Mouse (Mus musculus) heart, embryonic 16.5 days (tissue): ENCODE data around the gene Gm5965. TPM values are rescaled to one million over a fixed set of nuclear protein-coding genes. Genes with fewer than 3 reads are reported as not detected.

Experiments
- ATAC-seq: fragments of 200-750 bp; cut with Nextera tagmentation; replicated peaks from 2 replicates; pipeline ENCODE4 v1.8.0; 2017; ENCODE audit warnings: moderate number of reproducible peaks; ENCODE audit not compliant: insufficient read depth, low FRiP score; ENCODE audit errors: extremely low read depth
- H3K27ac ChIP-seq: fragments of 300-500 bp; sonication (generic); 2 replicates; pipeline ENCODE4 v1.5.1; 2014; ENCODE audit warnings: mild to moderate bottlenecking, low read length, control low read depth, moderate library complexity
- H3K27me3 ChIP-seq: fragments of 300-500 bp; sonication (generic); 2 replicates; pipeline ENCODE4 v1.6.1; 2014; ENCODE audit warnings: low read length, mixed read lengths; ENCODE audit not compliant: control insufficient read depth, insufficient read depth
- H3K36me3 ChIP-seq: fragments of 300-500 bp; sonication (generic); 2 replicates; pipeline ENCODE4 v1.6.1; 2014; ENCODE audit not compliant: control insufficient read depth, insufficient read depth
- H3K4me1 ChIP-seq: fragments of 300-500 bp; sonication (generic); 2 replicates; pipeline ENCODE4 v1.6.1; 2014; ENCODE audit warnings: low read length, mixed read lengths; ENCODE audit not compliant: control insufficient read depth, insufficient read depth
- H3K4me2 ChIP-seq: fragments of 300-500 bp; sonication (generic); 2 replicates; pipeline ENCODE4 v1.6.1; 2014; ENCODE audit warnings: low read depth, mild to moderate bottlenecking, control low read depth, low read length
- H3K4me3 ChIP-seq: fragments of 300-500 bp; sonication (generic); 2 replicates; pipeline ENCODE4 v1.5.1; 2014; ENCODE audit warnings: mild to moderate bottlenecking, control low read depth, low read length
- H3K9ac ChIP-seq: fragments of 300-500 bp; sonication (generic); 2 replicates; pipeline ENCODE4 v1.6.1; 2014; ENCODE audit warnings: low read length, control low read depth
- H3K9me3 ChIP-seq: fragments of 300-500 bp; sonication (generic); replicated peaks from 2 replicates; pipeline ENCODE4 v1.6.1; 2016; ENCODE audit warnings: low read length; ENCODE audit not compliant: control insufficient read depth
- WGBS: fragments of 180-500 bp; shearing (Covaris S2); extraction: QIAGEN DNeasy Blood & Tissue Kit; methylation state at CpG from one replicate; pipeline ENCODE4 v1.1.7; 2014; 5-methylcytosine and 5-hydroxymethylcytosine counted together
- polyA plus RNA-seq: library from polyadenylated mRNA; unstranded; fragments of >200 nt; fragmentation: Nextera tagmentation; extraction: Ambion mirVana; gene quantifications from 2 replicates; pipeline ENCODE4 v1.2.1, GENCODE M21; 2015

The Gm5965 gene
- polyA plus RNA-seq, 1 experiment from 2014 or later, result not detected

GRCm38 (mm10) chr16:88811827-88812226, 34.1 kb downstream of the Gm5965 start, which contains the start of gene Gm20741:
Gene Gm20741, minus strand, starts transcription at chr16:88812220.
- Histone ChIP-seq H3K36me3 (no peaks in the 10 kb centered on the region), H3K4me1 (no peaks in the 10 kb centered on the region), H3K4me2 (no peak within 1 kb of the TSS), H3K4me3 (no peak within 1 kb of the TSS), H3K9me3 (no peaks in the 10 kb centered on the region), H3K27me3 (no peaks in the 10 kb centered on the region), H3K9ac (no peak within 1 kb of the TSS), H3K27ac (no peak within 1 kb of the TSS)
- 75% methylated on average over 2 of the region's 2 CpGs for WGBS
- no peak for ATAC-seq

GRCm38 (mm10) chr16:88820066-88820465, 42.4 kb downstream of the Gm5965 start, which contains the start of gene Krtap15:
Gene Krtap15, plus strand, starts transcription at chr16:88820215.
- Histone ChIP-seq H3K4me2 (no peak within 1 kb of the TSS), H3K27me3 (no peaks in the 10 kb centered on the region), H3K9me3 (no peaks in the 10 kb centered on the region), H3K36me3 (no peaks in the 10 kb centered on the region), H3K9ac (no peak within 1 kb of the TSS), H3K4me1 (no peaks in the 10 kb centered on the region), H3K27ac (no peak within 1 kb of the TSS), H3K4me3 (no peak within 1 kb of the TSS)
- no peak for ATAC-seq
- 63% methylated on average over 3 of the region's 3 CpGs for WGBS

- Histone ChIP-seq H3K4me3 (no peak overlapping the region), H3K27ac (no peak overlapping the region), H3K9me3 (no peaks in the 10 kb centered on the region), H3K4me1 (no peaks in the 10 kb centered on the region), H3K4me2 (no peak overlapping the region), H3K27me3 (no peaks in the 10 kb centered on the region), H3K36me3 (no peaks in the 10 kb centered on the region), H3K9ac (no peak overlapping the region)
- 72% methylated on average over 3 of the region's 3 CpGs for WGBS
- ATAC-seq, result no peak
These were observed 46.0 kb downstream of the Gm5965 start for GRCm38 (mm10) chr16:88823736-88824135.

DNA sequence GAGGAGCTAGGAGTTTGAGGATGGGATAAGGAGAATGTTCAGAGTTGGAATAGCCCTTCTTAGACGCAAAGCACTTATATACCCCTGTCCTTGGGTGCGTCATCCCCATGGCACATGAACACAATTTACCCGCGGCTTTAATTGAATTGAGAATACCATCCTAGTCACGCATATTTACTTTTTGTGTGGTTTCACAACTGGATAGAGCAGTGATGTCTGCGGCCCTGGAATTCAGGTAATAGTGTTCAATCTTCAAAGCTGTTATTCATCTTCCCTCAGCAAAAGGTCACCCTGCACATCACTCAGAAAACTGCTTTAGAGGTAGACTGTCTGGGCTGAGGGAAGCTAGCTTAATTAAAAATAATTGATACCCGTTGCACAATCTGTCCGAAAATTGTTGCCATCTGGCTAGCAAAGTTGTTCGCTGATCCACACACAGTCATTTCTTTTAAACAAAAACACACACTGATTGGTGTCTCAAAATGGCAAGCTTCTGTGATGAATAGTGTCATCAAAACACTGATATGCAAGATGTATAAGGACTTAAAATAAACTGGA, 48.5 kb downstream of the Gm5965 start, which contains the start of gene Krtap14:
Gene Krtap14, minus strand, starts transcription at position 51 of the 558 bp plus-strand sequence.
- Histone ChIP-seq H3K9me3 (no peaks in the 10 kb centered on the region), H3K27ac (no peak within 1 kb of the TSS), H3K4me2 (no peak within 1 kb of the TSS), H3K9ac (no peak within 1 kb of the TSS), H3K4me1 (no peaks in the 10 kb centered on the region), H3K36me3 (no peaks in the 10 kb centered on the region), H3K27me3 (no peaks in the 10 kb centered on the region), H3K4me3 (no peak within 1 kb of the TSS)
- ATAC-seq, result no peak
- 86% methylated on average over 9 of the region's 9 CpGs for WGBS

GRCm38 (mm10) chr16:88826978-88827377, 49.3 kb downstream of the Gm5965 start:
- Histone ChIP-seq H3K4me1 (no peaks in the 10 kb centered on the region), H3K4me3 (no peak overlapping the region), H3K36me3 (no peaks in the 10 kb centered on the region), H3K9me3 (no peaks in the 10 kb centered on the region), H3K9ac (no peak overlapping the region), H3K27me3 (no peaks in the 10 kb centered on the region), H3K4me2 (no peak overlapping the region), H3K27ac (no peak overlapping the region)
- ATAC-seq, result no peak
- 75% methylated on average over 3 of the region's 3 CpGs for WGBS

Other genes starting within 250 kb of the Gm5965 start
- 1.1 and 1.2 TPM in 2 replicates for gene Cldn8, start 214.7 kb upstream of the Gm5965 start, polyA plus RNA-seq
- gene Krtap24-1, start 165.6 kb upstream of the Gm5965 start, polyA plus RNA-seq, result not detected in 2 replicates
- not detected in 2 replicates for gene 2310079G19Rik, start 150.2 kb upstream of the Gm5965 start, polyA plus RNA-seq
- not detected in 2 replicates for gene Krtap26-1, start 130.1 kb upstream of the Gm5965 start, polyA plus RNA-seq
- gene Krtap27-1, start 106.2 kb upstream of the Gm5965 start, polyA plus RNA-seq, result not detected in 2 replicates
- gene 2310061N02Rik, start 69.9 kb upstream of the Gm5965 start, polyA plus RNA-seq, result not detected in 2 replicates
- not detected in 2 replicates for gene Krtap13-1, start 49.0 kb upstream of the Gm5965 start, polyA plus RNA-seq
- gene Krtap13, start 26.3 kb upstream of the Gm5965 start, polyA plus RNA-seq, result 0.22 TPM in 1 of 2 replicates, not detected in the other
- 0.14 TPM in 1 of 2 replicates, not detected in the other for gene 2310034C09Rik, start 19.0 kb upstream of the Gm5965 start, polyA plus RNA-seq
- not detected in 2 replicates for gene 2310057N15Rik, start 3.7 kb upstream of the Gm5965 start, polyA plus RNA-seq
- gene Gm20741, start 34.3 kb downstream of the Gm5965 start, polyA plus RNA-seq, result not detected in 2 replicates
- gene Krtap15, start 42.3 kb downstream of the Gm5965 start, polyA plus RNA-seq, result not detected in 2 replicates
- not detected in 2 replicates for gene Krtap14, start 48.2 kb downstream of the Gm5965 start, polyA plus RNA-seq
- not detected in 2 replicates for gene Krtap19-1, start 91.5 kb downstream of the Gm5965 start, polyA plus RNA-seq
- gene Krtap19-2, start 96.4 kb downstream of the Gm5965 start, polyA plus RNA-seq, result not detected in 2 replicates
- not detected in 2 replicates for gene Krtap19-3, start 100.1 kb downstream of the Gm5965 start, polyA plus RNA-seq
- gene Krtap19-4, start 107.2 kb downstream of the Gm5965 start, polyA plus RNA-seq, result not detected in 2 replicates
- gene Krtap19-5, start 118.6 kb downstream of the Gm5965 start, polyA plus RNA-seq, result not detected in 2 replicates
- not detected in 2 replicates for gene Krtap19-9b, start 154.4 kb downstream of the Gm5965 start, polyA plus RNA-seq
- not detected in 2 replicates for gene Krtap16-3, start 185.0 kb downstream of the Gm5965 start, polyA plus RNA-seq
- not detected in 2 replicates for gene Krtap22-2, start 232.9 kb downstream of the Gm5965 start, polyA plus RNA-seq
- gene Gm10229, start 237.4 kb downstream of the Gm5965 start, polyA plus RNA-seq, result not detected in 2 replicates